Mouse (Mus musculus): ENCODE measurements around the gene Inmt. TPM values are rescaled to one million over a fixed set of nuclear protein-coding genes. Genes with fewer than 3 reads are reported as not detected.

Inmt gene
- polyA plus RNA-seq, 1 experiment from 2014 or later, result 3.8 TPM

- Histone ChIP-seq H3K36me3 (replicated peaks) (no peaks in the 10 kb centered on the region), H3K4me1 (no peaks in the 10 kb centered on the region), H3K9me3 (no peaks in the 10 kb centered on the region), H3K27me3 (replicated peaks; ENCODE audit: low read depth, poor library complexity, severe bottlenecking) (peaks cover 6% of the 10 kb centered on the region), H3K4me3 (no peak overlapping the region), H3K27ac (replicated peaks) (no peak overlapping the region)
- DNase-seq (ENCODE audit: low spot score), result no peak
- WGBS, result 84% methylated on average over 5 of the region's 5 CpGs
Observed at GRCm38 (mm10) chr6:55161311-55161761, 13.5 kb downstream of the Inmt start.

GRCm38 (mm10) chr6:55159256-55159655 lies 15.6 kb downstream of the Inmt start:
- no peak overlapping the region for H3K27ac ChIP-seq (replicated peaks)
- no peak for DNase-seq (ENCODE audit: low spot score)
- no peak overlapping the region for H3K4me3 ChIP-seq
- H3K27me3 ChIP-seq (replicated peaks; ENCODE audit: low read depth, poor library complexity, severe bottlenecking), result no peaks in the 10 kb centered on the region
- no peaks in the 10 kb centered on the region for H3K9me3 ChIP-seq
- WGBS, result 55% methylated on average over 1 of the region's 1 CpGs
- H3K36me3 ChIP-seq (replicated peaks), result no peaks in the 10 kb centered on the region
- H3K4me1 ChIP-seq, result no peaks in the 10 kb centered on the region

- H3K27me3 ChIP-seq (replicated peaks; ENCODE audit: low read depth, poor library complexity, severe bottlenecking), result 0 out of 2 replicates have a peak, but pooled peaks cover 5% of the 10 kb centered on the region
- no peak for DNase-seq (ENCODE audit: low spot score)
- WGBS, result 90% methylated on average over 3 of the region's 3 CpGs
- H3K9me3 ChIP-seq, result no peaks in the 10 kb centered on the region
- H3K4me1 ChIP-seq, result no peaks in the 10 kb centered on the region
- no peaks in the 10 kb centered on the region for H3K36me3 ChIP-seq (replicated peaks)
- no peak overlapping the region for H3K27ac ChIP-seq (replicated peaks)
- H3K4me3 ChIP-seq, result no peak overlapping the region
Observed at GRCm38 (mm10) chr6:55152226-55152625, 22.6 kb downstream of the Inmt start.

GRCm38 (mm10) chr6:55146138-55146537 lies 28.7 kb downstream of the Inmt start:
- H3K27me3 ChIP-seq (replicated peaks; ENCODE audit: low read depth, poor library complexity, severe bottlenecking), result 0 out of 2 replicates have a peak, but pooled peaks cover 5% of the 10 kb centered on the region
- H3K27ac ChIP-seq (replicated peaks), result no peak overlapping the region
- peak; percentile 22 for DNase-seq (ENCODE audit: low spot score)

GRCm38 (mm10) chr6:55145285-55145684 lies 29.6 kb downstream of the Inmt start:
- Histone ChIP-seq H3K36me3 (replicated peaks) (no peaks in the 10 kb centered on the region), H3K4me3 (no peak overlapping the region), H3K4me1 (peaks cover 4% of the 10 kb centered on the region), H3K27me3 (replicated peaks; ENCODE audit: low read depth, poor library complexity, severe bottlenecking) (0 out of 2 replicates have a peak, but pooled peaks cover 5% of the 10 kb centered on the region), H3K9me3 (no peaks in the 10 kb centered on the region), H3K27ac (replicated peaks) (no peak overlapping the region)
- no peak for DNase-seq (ENCODE audit: low spot score)
- 81% methylated on average over 5 of the region's 5 CpGs for WGBS

More at GRCm38 (mm10) chr6:55146138-55146537, 28.7 kb downstream of the Inmt start:
- no peak overlapping the region for H3K4me3 ChIP-seq
- peaks cover 4% of the 10 kb centered on the region for H3K4me1 ChIP-seq
- H3K9me3 ChIP-seq, result no peaks in the 10 kb centered on the region
- WGBS, result 41% methylated on average over 4 of the region's 4 CpGs
- no peaks in the 10 kb centered on the region for H3K36me3 ChIP-seq (replicated peaks)

- H3K27me3 ChIP-seq (replicated peaks; ENCODE audit: low read depth, poor library complexity, severe bottlenecking), result no peaks in the 10 kb centered on the region
- H3K4me3 ChIP-seq, result no peak overlapping the region
- H3K27ac ChIP-seq (replicated peaks), result no peak overlapping the region
- no peak for DNase-seq (ENCODE audit: low spot score)
- H3K4me1 ChIP-seq, result 0 out of 2 replicates have a peak, but pooled peaks cover 5% of the 10 kb centered on the region
- H3K9me3 ChIP-seq, result no peaks in the 10 kb centered on the region
- H3K36me3 ChIP-seq (replicated peaks), result no peaks in the 10 kb centered on the region
Observed at GRCm38 (mm10) chr6:55138343-55138742, 36.5 kb downstream of the Inmt start.

- no peaks in the 10 kb centered on the region for H3K36me3 ChIP-seq (replicated peaks)
- no peak overlapping the region for H3K4me3 ChIP-seq
- peaks cover 9% of the 10 kb centered on the region; the same call in 1 of the 2 replicates for H3K4me1 ChIP-seq
- no peaks in the 10 kb centered on the region for H3K9me3 ChIP-seq
- no peak overlapping the region for H3K27ac ChIP-seq (replicated peaks)
- DNase-seq (ENCODE audit: low spot score), result no peak
- WGBS, result 70% methylated on average over 1 of the region's 1 CpGs
- H3K27me3 ChIP-seq (replicated peaks; ENCODE audit: low read depth, poor library complexity, severe bottlenecking), result peaks cover 7% of the 10 kb centered on the region; the same call in 1 of the 2 replicates
Observed at GRCm38 (mm10) chr6:55133425-55133824, 41.4 kb downstream of the Inmt start.

GRCm38 (mm10) chr6:55132794-55133193 lies 42.0 kb downstream of the Inmt start, which contains the start of gene Crhr2:
Gene Crhr2, minus strand, starts transcription at chr6:55133016.
- Histone ChIP-seq H3K4me3 (no peak within 1 kb of the TSS), H3K27ac (replicated peaks) (no peak within 1 kb of the TSS)

GRCm38 (mm10) chr6:55131301-55131700 lies 43.5 kb downstream of the Inmt start:
- no peaks in the 10 kb centered on the region for H3K36me3 ChIP-seq (replicated peaks)
- H3K9me3 ChIP-seq, result no peaks in the 10 kb centered on the region
- 83% methylated on average over 4 of the region's 4 CpGs for WGBS
- no peak overlapping the region for H3K4me3 ChIP-seq
- H3K27me3 ChIP-seq (replicated peaks; ENCODE audit: low read depth, poor library complexity, severe bottlenecking), result peaks cover 7% of the 10 kb centered on the region; the same call in 1 of the 2 replicates
- H3K27ac ChIP-seq (replicated peaks), result no peak overlapping the region
- no peak for DNase-seq (ENCODE audit: low spot score)
- H3K4me1 ChIP-seq, result peaks cover 9% of the 10 kb centered on the region; the same call in 1 of the 2 replicates

More at GRCm38 (mm10) chr6:55132794-55133193, 42.0 kb downstream of the Inmt start, which contains the start of gene Crhr2:
- H3K27me3 ChIP-seq (replicated peaks; ENCODE audit: low read depth, poor library complexity, severe bottlenecking), result peaks cover 7% of the 10 kb centered on the region; the same call in 1 of the 2 replicates
- H3K9me3 ChIP-seq, result no peaks in the 10 kb centered on the region
- WGBS, result 71% methylated on average over 10 of the region's 10 CpGs
- no peaks in the 10 kb centered on the region for H3K36me3 ChIP-seq (replicated peaks)
- H3K4me1 ChIP-seq, result peaks cover 9% of the 10 kb centered on the region; the same call in 1 of the 2 replicates
- no peak for DNase-seq (ENCODE audit: low spot score)

GRCm38 (mm10) chr6:55130631-55131030 lies 44.2 kb downstream of the Inmt start:
- no peaks in the 10 kb centered on the region for H3K9me3 ChIP-seq
- 83% methylated on average over 6 of the region's 6 CpGs for WGBS
- no peak for DNase-seq (ENCODE audit: low spot score)
- H3K27ac ChIP-seq (replicated peaks), result no peak overlapping the region
- H3K27me3 ChIP-seq (replicated peaks; ENCODE audit: low read depth, poor library complexity, severe bottlenecking), result peaks cover 7% of the 10 kb centered on the region; the same call in 1 of the 2 replicates
- peaks cover 9% of the 10 kb centered on the region; the same call in 1 of the 2 replicates for H3K4me1 ChIP-seq
- H3K4me3 ChIP-seq, result no peak overlapping the region
- no peaks in the 10 kb centered on the region for H3K36me3 ChIP-seq (replicated peaks)

- Histone ChIP-seq H3K4me3 (no peak overlapping the region), H3K27ac (replicated peaks) (no peak overlapping the region), H3K9me3 (no peaks in the 10 kb centered on the region), H3K4me1 (peaks cover 5% of the 10 kb centered on the region; the same call in 1 of the 2 replicates), H3K27me3 (replicated peaks; ENCODE audit: low read depth, poor library complexity, severe bottlenecking) (peaks cover 14% of the 10 kb centered on the region; the same call in 1 of the 2 replicates), H3K36me3 (replicated peaks) (no peaks in the 10 kb centered on the region)
- DNase-seq (ENCODE audit: low spot score), result no peak
Observed at GRCm38 (mm10) chr6:55128391-55128790, 46.5 kb downstream of the Inmt start.

GRCm38 (mm10) chr6:55126576-55126975 lies 48.3 kb downstream of the Inmt start:
- no peaks in the 10 kb centered on the region for H3K9me3 ChIP-seq
- H3K4me3 ChIP-seq, result no peak overlapping the region
- peaks cover 8% of the 10 kb centered on the region; the same call in 1 of the 2 replicates for H3K27me3 ChIP-seq (replicated peaks; ENCODE audit: low read depth, poor library complexity, severe bottlenecking)
- H3K27ac ChIP-seq (replicated peaks), result no peak overlapping the region
- 75% methylated on average over 5 of the region's 5 CpGs for WGBS
- no peaks in the 10 kb centered on the region for H3K4me1 ChIP-seq
- no peak for DNase-seq (ENCODE audit: low spot score)
- no peaks in the 10 kb centered on the region for H3K36me3 ChIP-seq (replicated peaks)

GRCm38 (mm10) chr6:55123056-55123455 lies 51.8 kb downstream of the Inmt start:
- H3K4me1 ChIP-seq, result peaks cover 2% of the 10 kb centered on the region; the same call in 1 of the 2 replicates
- no peak overlapping the region for H3K4me3 ChIP-seq
- no peaks in the 10 kb centered on the region for H3K9me3 ChIP-seq
- peaks cover 38% of the 10 kb centered on the region for H3K27me3 ChIP-seq (replicated peaks; ENCODE audit: low read depth, poor library complexity, severe bottlenecking)
- WGBS, result 51% methylated on average over 4 of the region's 4 CpGs
- H3K36me3 ChIP-seq (replicated peaks), result no peaks in the 10 kb centered on the region
- no peak overlapping the region for H3K27ac ChIP-seq (replicated peaks)
- DNase-seq (ENCODE audit: low spot score), result no peak

Data from embryonic facial prominence, embryonic 10.5 days (tissue).